Mouse (Mus musculus) bone marrow, adult 2 months (tissue): ENCODE measurements around the gene Srgap3.

Source experiments
- CTCF ChIP-seq: fragments of 200-500 bp; IDR thresholded peaks from 2 replicates; pipeline ENCODE4 v1.5.1; 2011; ENCODE audit warnings: low read length, control low read depth; ENCODE audit not compliant: control insufficient read depth, insufficient read depth
- POLR2A ChIP-seq: fragments of 200-500 bp; IDR thresholded peaks from 2 replicates; pipeline ENCODE4 v1.6.1; 2011; ENCODE audit warnings: low read depth, mild to moderate bottlenecking, control low read depth, low read length, borderline replicate concordance; ENCODE audit not compliant: control insufficient read depth

DNA sequence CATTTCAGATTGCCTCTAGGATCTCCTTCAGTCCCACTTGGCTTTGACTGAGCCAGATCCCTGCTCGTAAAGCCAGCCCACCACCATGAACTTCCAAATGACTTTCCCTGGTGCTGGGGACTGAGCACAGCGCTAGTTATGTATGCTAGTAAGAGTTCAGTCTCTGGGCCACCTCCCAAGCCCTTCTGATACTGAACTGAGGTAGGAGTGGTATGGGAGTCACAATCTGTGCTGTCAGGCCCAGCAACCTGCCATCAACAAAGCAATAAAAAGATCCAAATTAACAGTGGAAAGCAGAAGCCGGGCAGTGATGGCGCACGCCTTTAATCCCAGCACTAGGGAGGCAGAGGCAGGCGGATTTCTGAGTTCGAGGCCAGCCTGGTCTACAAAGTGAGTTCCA, 134.2 kb downstream of the Srgap3 start:
- TF ChIP-seq CTCF = no peak
- TF ChIP-seq POLR2A = no peak
